Mouse (Mus musculus) MEL (cell line): ENCODE measurements around the gene Fgl2. TPM values are rescaled to one million over a fixed set of nuclear protein-coding genes. Genes with fewer than 3 reads are reported as not detected.

Experiments
- DNase-seq: peaks from one replicate; pipeline ENCODE4 v3.0.0; 2011; ENCODE audit warnings: low read depth, low spot score
- H3K27ac ChIP-seq: 2 replicates; pipeline ENCODE4 v1.5.1; 2012; ENCODE audit warnings: low read depth, mild to moderate bottlenecking, control low read depth, low read length, moderate library complexity; ENCODE audit not compliant: control insufficient read depth
- H3K27me3 ChIP-seq, 2 experiments: fragments of 150-350 bp in 1 of 2; sonication (generic) in 1 of 2; 2 replicates each; pipeline ENCODE4 v1.6.1; 2012; ENCODE audit warnings: low read length in 2 of 2, mild to moderate bottlenecking in 2 of 2, improper control_type of control experiment in 1 of 2, moderate library complexity in 1 of 2; ENCODE audit not compliant: insufficient read depth in 2 of 2, control insufficient read depth in 1 of 2
- H3K36me3 ChIP-seq, 2 experiments: 2 replicates each; pipeline ENCODE4 v1.6.1; 2012 to 2014; ENCODE audit warnings: low read length in 2 of 2, improper control_type of control experiment in 1 of 2, inconsistent platforms in 1 of 2, mild to moderate bottlenecking in 1 of 2; ENCODE audit not compliant: insufficient read depth in 2 of 2, control insufficient read depth in 1 of 2
- H3K4me1 ChIP-seq, 2 experiments: fragments of 150-350 bp in 1 of 2; sonication (generic) in 1 of 2; 2 replicates each; pipeline ENCODE4 v1.6.1; 2012; ENCODE audit warnings: low read length in 2 of 2, improper control_type of control experiment in 1 of 2, mild to moderate bottlenecking in 1 of 2; ENCODE audit not compliant: insufficient read depth in 2 of 2, control insufficient read depth in 1 of 2
- H3K4me3 ChIP-seq, 2 experiments: fragments of 150-350 bp in 1 of 2; sonication (generic) in 1 of 2; 2 replicates each; pipeline ENCODE4 v1.5.1; 2012; ENCODE audit warnings: low read depth in 2 of 2, low read length in 2 of 2, mild to moderate bottlenecking in 2 of 2, moderate library complexity in 2 of 2, control low read depth in 1 of 2, improper control_type of control experiment in 1 of 2; ENCODE audit not compliant: control insufficient read depth in 1 of 2, insufficient read depth in 1 of 2
- H3K79me2 ChIP-seq: 2 replicates; pipeline ENCODE4 v1.6.1; 2012; ENCODE audit warnings: mild to moderate bottlenecking, low read length, moderate library complexity; ENCODE audit not compliant: control insufficient read depth, poor library complexity, insufficient read depth
- H3K9ac ChIP-seq: 2 replicates; pipeline ENCODE4 v1.6.1; 2012; ENCODE audit warnings: low read depth, mild to moderate bottlenecking, control low read depth, low read length, moderate library complexity; ENCODE audit not compliant: control insufficient read depth, poor library complexity, severe bottlenecking
- H3K9me3 ChIP-seq: fragments of 150-350 bp; sonication (generic); replicated peaks from 2 replicates; pipeline ENCODE4 v1.6.1; 2012; ENCODE audit warnings: mild to moderate bottlenecking, low read length, improper control_type of control experiment, moderate library complexity; ENCODE audit not compliant: insufficient read depth
- BHLHE40 ChIP-seq: IDR thresholded peaks from 2 replicates; pipeline ENCODE4 v1.6.1; 2012; ENCODE audit warnings: low read depth, mild to moderate bottlenecking, inconsistent platforms, low read length, improper control_type of control experiment, borderline replicate concordance
- CHD1 ChIP-seq: IDR thresholded peaks from 2 replicates; pipeline ENCODE4 v1.6.1; 2012; ENCODE audit warnings: low read depth, mild to moderate bottlenecking, inconsistent platforms, low read length, improper control_type of control experiment
- CHD2 ChIP-seq: IDR thresholded peaks from 2 replicates; pipeline ENCODE4 v1.6.1; 2011; ENCODE audit warnings: low read length, improper control_type of control experiment
- CTCF ChIP-seq, 3 experiments: IDR thresholded peaks in 2 of 3; conservative IDR thresholded peaks in 1 of 3; 2 replicates each; pipeline ENCODE4 v1.5.1; 2011 to 2012; ENCODE audit warnings: low read length in 3 of 3, low read depth in 2 of 3, mild to moderate bottlenecking in 2 of 3, improper control_type of control experiment in 1 of 3, inconsistent platforms in 1 of 3, mixed read lengths in 1 of 3, moderate library complexity in 1 of 3; ENCODE audit not compliant: control insufficient read depth in 1 of 3, insufficient read depth in 1 of 3, poor library complexity in 1 of 3, severe bottlenecking in 1 of 3
- E2F4 ChIP-seq: IDR thresholded peaks from 2 replicates; pipeline ENCODE4 v1.6.1; 2011; ENCODE audit warnings: low read depth, low read length, improper control_type of control experiment, borderline replicate concordance
- ELF1 ChIP-seq: IDR thresholded peaks from 2 replicates; pipeline ENCODE4 v1.6.1; 2014; ENCODE audit warnings: low read depth, mild to moderate bottlenecking, inconsistent platforms, low read length, improper control_type of control experiment, moderate library complexity
- EP300 ChIP-seq, 2 experiments: IDR thresholded peaks; 2 replicates each; pipeline ENCODE4 v1.6.1; 2011; ENCODE audit warnings: improper control_type of control experiment in 2 of 2, low read length in 2 of 2, low read depth in 1 of 2, mild to moderate bottlenecking in 1 of 2
- ETS1 ChIP-seq: IDR thresholded peaks from 2 replicates; pipeline ENCODE4 v1.6.1; 2012; ENCODE audit warnings: low read depth, mild to moderate bottlenecking, inconsistent platforms, low read length, improper control_type of control experiment, moderate library complexity
- GABPA ChIP-seq: IDR thresholded peaks from 2 replicates; pipeline ENCODE4 v1.6.1; 2012; ENCODE audit warnings: low read depth, mild to moderate bottlenecking, inconsistent platforms, low read length, improper control_type of control experiment, moderate library complexity
- GATA1 ChIP-seq: IDR thresholded peaks from 2 replicates; pipeline ENCODE4 v1.6.1; 2011; ENCODE audit warnings: low read depth, low read length, improper control_type of control experiment
- HCFC1 ChIP-seq: IDR thresholded peaks from 2 replicates; pipeline ENCODE4 v1.6.1; 2012; ENCODE audit warnings: low read depth, mild to moderate bottlenecking, inconsistent platforms, low read length, improper control_type of control experiment, moderate library complexity
- JUND ChIP-seq: IDR thresholded peaks from 2 replicates; pipeline ENCODE4 v1.6.1; 2011; ENCODE audit warnings: low read depth, mild to moderate bottlenecking, improper control_type of control experiment, low read length
- KAT2A ChIP-seq: conservative IDR thresholded peaks from 2 replicates; pipeline ENCODE4 v1.6.1; 2012; ENCODE audit warnings: low read depth, low read length, improper control_type of control experiment, inconsistent platforms
- MAFK ChIP-seq: IDR thresholded peaks from 2 replicates; pipeline ENCODE4 v1.6.1; 2011; ENCODE audit warnings: low read depth, mild to moderate bottlenecking, low read length, improper control_type of control experiment, borderline replicate concordance
- MAX ChIP-seq: IDR thresholded peaks from 2 replicates; pipeline ENCODE4 v1.6.1; 2011; ENCODE audit warnings: low read length, improper control_type of control experiment
- MEF2A ChIP-seq: IDR thresholded peaks from 2 replicates; pipeline ENCODE4 v1.6.1; 2014; ENCODE audit warnings: low read depth, mild to moderate bottlenecking, inconsistent platforms, low read length, improper control_type of control experiment; ENCODE audit not compliant: poor library complexity, insufficient replicate concordance, severe bottlenecking; ENCODE audit errors: extremely low read depth
- MXI1 ChIP-seq: IDR thresholded peaks from 2 replicates; pipeline ENCODE4 v1.6.1; 2011; ENCODE audit warnings: mild to moderate bottlenecking, low read depth, low read length, improper control_type of control experiment
- MYB ChIP-seq: IDR thresholded peaks from 2 replicates; pipeline ENCODE4 v1.6.1; 2011; ENCODE audit warnings: mild to moderate bottlenecking, low read depth, low read length, improper control_type of control experiment
- MYC ChIP-seq: IDR thresholded peaks from 2 replicates; pipeline ENCODE4 v1.6.1; 2011; ENCODE audit warnings: low read depth, mild to moderate bottlenecking, low read length, improper control_type of control experiment, moderate library complexity
- NELFE ChIP-seq: IDR thresholded peaks from 2 replicates; pipeline ENCODE4 v1.6.1; 2011; ENCODE audit warnings: low read depth, low read length, improper control_type of control experiment
- NRF1 ChIP-seq: IDR thresholded peaks from 2 replicates; pipeline ENCODE4 v1.6.1; 2014; ENCODE audit warnings: low read depth, mild to moderate bottlenecking, inconsistent platforms, low read length, improper control_type of control experiment, moderate library complexity; ENCODE audit not compliant: poor library complexity, insufficient read depth, severe bottlenecking
- POLR2AphosphoS2 ChIP-seq: IDR thresholded peaks from 2 replicates; pipeline ENCODE4 v1.6.1; 2011; ENCODE audit warnings: low read length, improper control_type of control experiment
- POLR2AphosphoS5 ChIP-seq: IDR thresholded peaks from 2 replicates; pipeline ENCODE4 v1.6.1; 2012; ENCODE audit warnings: low read depth, borderline replicate concordance, mild to moderate bottlenecking, inconsistent platforms, low read length, moderate library complexity, mixed read lengths
- RAD21 ChIP-seq: IDR thresholded peaks from 2 replicates; pipeline ENCODE4 v1.6.1; 2011; ENCODE audit warnings: mild to moderate bottlenecking, low read depth, low read length, improper control_type of control experiment
- RCOR1 ChIP-seq: IDR thresholded peaks from 2 replicates; pipeline ENCODE4 v1.6.1; 2012; ENCODE audit warnings: low read depth, mild to moderate bottlenecking, inconsistent platforms, low read length, improper control_type of control experiment
- SIN3A ChIP-seq: IDR thresholded peaks from 2 replicates; pipeline ENCODE4 v1.6.1; 2012; ENCODE audit warnings: low read length, improper control_type of control experiment, inconsistent platforms
- SMC3 ChIP-seq: IDR thresholded peaks from 2 replicates; pipeline ENCODE4 v1.6.1; 2011; ENCODE audit warnings: low read depth, low read length, improper control_type of control experiment
- TAL1 ChIP-seq: IDR thresholded peaks from 2 replicates; pipeline ENCODE4 v1.6.1; 2012; ENCODE audit warnings: mild to moderate bottlenecking, inconsistent platforms, low read length, moderate library complexity, mixed read lengths
- TBP ChIP-seq: IDR thresholded peaks from 2 replicates; pipeline ENCODE4 v1.8.0; 2011; ENCODE audit warnings: low read depth, low read length, improper control_type of control experiment
- TCF12 ChIP-seq: IDR thresholded peaks from 2 replicates; pipeline ENCODE4 v1.6.1; 2014; ENCODE audit warnings: low read depth, mild to moderate bottlenecking, inconsistent platforms, low read length, improper control_type of control experiment, moderate library complexity
- UBTF ChIP-seq: IDR thresholded peaks from 2 replicates; pipeline ENCODE4 v1.6.1; 2012; ENCODE audit warnings: low read depth, mild to moderate bottlenecking, inconsistent platforms, low read length, improper control_type of control experiment, moderate library complexity, borderline replicate concordance; ENCODE audit not compliant: insufficient read depth
- USF1 ChIP-seq: IDR thresholded peaks from 2 replicates; pipeline ENCODE4 v1.6.1; 2014; ENCODE audit warnings: low read depth, mild to moderate bottlenecking, inconsistent platforms, low read length, improper control_type of control experiment, moderate library complexity
- USF2 ChIP-seq, 2 experiments: IDR thresholded peaks; 2 replicates each; pipeline ENCODE4 v1.6.1; 2011 to 2012; ENCODE audit warnings: improper control_type of control experiment in 2 of 2, low read length in 2 of 2, borderline replicate concordance in 1 of 2, inconsistent platforms in 1 of 2, low read depth in 1 of 2, mild to moderate bottlenecking in 1 of 2; ENCODE audit not compliant: insufficient read depth in 1 of 2
- ZC3H11A ChIP-seq: IDR thresholded peaks from 2 replicates; pipeline ENCODE4 v1.6.1; 2012; ENCODE audit warnings: low read depth, mild to moderate bottlenecking, inconsistent platforms, low read length, improper control_type of control experiment
- ZKSCAN1 ChIP-seq: IDR thresholded peaks from 2 replicates; pipeline ENCODE4 v1.6.1; 2012; ENCODE audit warnings: low read depth, mild to moderate bottlenecking, inconsistent platforms, low read length, improper control_type of control experiment, moderate library complexity
- polyA plus RNA-seq, 2 experiments: library from polyadenylated mRNA; stranded (reverse) in 1 of 2; unstranded in 1 of 2; fragments of >175 nt in 1 of 2; fragments of >200 nt in 1 of 2; gene quantifications; 2 replicates each; pipeline versions ENCODE4 v1.2.1 to v1.2.4; 2012; ENCODE audit warnings: low replicate concordance in 2 of 2, low read depth in 1 of 2; ENCODE audit not compliant: insufficient read length in 2 of 2, insufficient read depth in 1 of 2, missing spikeins in 1 of 2
- total RNA-seq: library from RNA; depleted of rRNA; stranded (reverse); fragments of 300-350 nt; gene quantifications from 2 replicates; pipeline ENCODE4 v1.2.3, GENCODE M21; 2012

Fgl2 gene
- total and polyA plus RNA-seq, 3 experiments, result 1.5 to 2.8 TPM; not detected in 1

- peak; percentile 100 for DNase-seq
- H3K9ac ChIP-seq, result peak within 1 kb of the TSS; percentile 75
- no peaks in the 10 kb centered on the region for H3K9me3 ChIP-seq
- no peak within 1 kb of the TSS for H3K27ac ChIP-seq
- peak within 1 kb of the TSS; percentile 65 to 87 for H3K4me3 ChIP-seq
- peaks cover 10 to 15% of the 10 kb centered on the region in 2 experiments for H3K4me1 ChIP-seq
- peaks cover 26% of the 10 kb centered on the region for H3K79me2 ChIP-seq
- H3K27me3 ChIP-seq, result no peaks in the 10 kb centered on the region
- H3K36me3 ChIP-seq, result peaks cover 3 to 21% of the 10 kb centered on the region in 2 experiments
- TF ChIP-seq EP300 (IDR thresholded peaks at IDR 0.05; ENCODE audit: low read depth in 1 of 2, low read length in 2 of 2), result no peak
- no peak for TF ChIP-seq TAL1
- no peak for TF ChIP-seq ZC3H11A
- no peak for TF ChIP-seq ZKSCAN1
- no peak for TF ChIP-seq CHD1
- TF ChIP-seq MYB, result no peak
- peak; percentile 92; the same call in 1 of the 2 replicates for TF ChIP-seq UBTF
- TF ChIP-seq SIN3A, result peak; percentile 100
- TF ChIP-seq NELFE, result peak; percentile 68
- TF ChIP-seq CTCF (IDR thresholded peaks at IDR 0.05 in 2 of 3, conservative IDR thresholded peaks at IDR 0.05 in 1 of 3; ENCODE audit: control insufficient read depth in 1 of 3, insufficient read depth in 1 of 3, low read depth in 2 of 3, low read length in 3 of 3, poor library complexity in 1 of 3, severe bottlenecking in 1 of 3), result no peak
- no peak for TF ChIP-seq BHLHE40
- peak; percentile 98 for TF ChIP-seq KAT2A
- no peak for TF ChIP-seq NRF1
- peak; percentile 92 for TF ChIP-seq CHD2
- TF ChIP-seq JUND, result no peak
- peak; percentile 97 for TF ChIP-seq ELF1
- no peak for TF ChIP-seq SMC3
- TF ChIP-seq POLR2AphosphoS5, result no peak
- TF ChIP-seq MEF2A, result no peak
- TF ChIP-seq MYC, result peak; percentile 93
- TF ChIP-seq HCFC1, result peak; percentile 99
- TF ChIP-seq RAD21, result no peak
- no peak for TF ChIP-seq MAFK
- TF ChIP-seq USF1, result 0 out of 2 replicates have a peak, but pooled peaks have one; percentile 28
- TF ChIP-seq MAX, result peak; percentile 90
- no peak for TF ChIP-seq TCF12
- TF ChIP-seq USF2 (IDR thresholded peaks at IDR 0.05; ENCODE audit: borderline replicate concordance in 1 of 2, insufficient read depth in 1 of 2, low read depth in 1 of 2, low read length in 2 of 2), result no peak
- no peak for TF ChIP-seq GABPA
- peak; percentile 19; the same call in 1 of the 2 replicates for TF ChIP-seq ETS1
- TF ChIP-seq GATA1, result peak; percentile 55
- TF ChIP-seq POLR2AphosphoS2, result no peak
- TF ChIP-seq E2F4, result no peak
- peak; percentile 93 for TF ChIP-seq MXI1
- no peak for TF ChIP-seq RCOR1
- TF ChIP-seq TBP, result peak; percentile 79
Observed at GRCm38 (mm10) chr5:21424614-21425602, 52.5 kb downstream of the Fgl2 start, which contains the start of the genes Ccdc146 and Fam185a. Ccdc146 (minus strand) TSS chr5:21424677. Fam185a (plus strand) TSS chr5:21424958.
